Mouse (Mus musculus): ENCODE measurements around the gene Obp2a. TPM values are rescaled to one million over a fixed set of nuclear protein-coding genes. Genes with fewer than 3 reads are reported as not detected.

Gene Obp2a
- polyA plus RNA-seq, 1 experiment from 2014 or later, result not detected

DNA sequence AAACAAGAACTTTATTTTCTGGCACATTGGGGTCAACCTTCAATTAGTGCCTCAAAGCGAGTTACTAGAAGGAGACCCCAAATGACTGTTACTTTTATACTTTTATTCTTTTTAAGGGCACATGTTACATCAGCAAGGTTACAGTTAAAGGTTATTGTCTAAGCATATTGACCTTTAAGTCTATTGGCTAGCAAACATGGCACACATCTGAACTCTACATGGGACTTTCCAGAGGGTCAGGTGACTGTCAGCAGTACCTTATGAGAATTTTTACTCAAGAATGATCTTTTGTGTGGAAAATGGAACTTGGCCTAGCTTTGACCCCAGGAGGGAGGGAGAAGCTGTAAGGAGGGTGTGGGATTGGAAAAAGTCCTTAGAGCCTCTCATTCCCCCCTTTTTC, 33.3 kb upstream of the Obp2a start:
- Histone ChIP-seq H3K27ac (ENCODE audit: low read length) (no peak overlapping the region), H3K4me2 (replicated peaks; ENCODE audit: low read depth, low read length) (no peak overlapping the region), H3K9ac (replicated peaks; ENCODE audit: low read length) (no peak overlapping the region), H3K9me3 (ENCODE audit: low read length) (no peaks in the 10 kb centered on the region), H3K27me3 (ENCODE audit: insufficient read depth, low read length) (no peaks in the 10 kb centered on the region), H3K4me1 (ENCODE audit: insufficient read depth, low read length) (no peaks in the 10 kb centered on the region), H3K36me3 (ENCODE audit: insufficient read depth, low read length) (no peaks in the 10 kb centered on the region), H3K4me3 (ENCODE audit: low read length) (no peak overlapping the region)
- WGBS, result 66% methylated on average over 1 of the region's 1 CpGs
- ATAC-seq (ENCODE audit: low FRiP score, low TSS enrichment), result no peak

DNA sequence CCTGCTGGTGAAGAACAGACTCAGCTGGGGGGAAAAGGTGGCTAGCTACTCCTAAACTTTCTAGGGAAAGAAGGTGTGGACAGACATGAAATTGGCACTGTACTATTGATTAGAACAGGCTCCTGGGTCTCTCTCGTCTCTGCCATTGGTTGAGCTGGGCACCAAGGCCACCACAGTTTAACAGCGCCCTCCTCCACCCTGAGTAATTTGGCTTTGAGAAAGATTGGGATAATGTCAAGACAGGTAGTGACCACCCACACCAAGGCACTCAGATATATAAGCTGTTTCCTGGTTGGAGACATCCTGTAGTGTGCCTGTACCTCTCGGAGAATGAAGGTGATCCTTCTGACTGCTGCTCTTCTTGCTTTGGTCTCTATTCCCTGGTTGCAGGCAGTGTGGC, 23.4 kb upstream of the Obp2a start, which contains the start of gene Lcn6:
TSS of gene Lcn6 (plus strand) at position 301 of the 400 bp plus-strand sequence.
- H3K27ac ChIP-seq (ENCODE audit: low read length), result no peak within 1 kb of the TSS
- no peaks in the 10 kb centered on the region for H3K36me3 ChIP-seq (ENCODE audit: insufficient read depth, low read length)
- H3K27me3 ChIP-seq (ENCODE audit: insufficient read depth, low read length), result no peaks in the 10 kb centered on the region
- WGBS, result 89% methylated on average over 3 of the region's 3 CpGs
- no peak within 1 kb of the TSS for H3K9ac ChIP-seq (replicated peaks; ENCODE audit: low read length)
- H3K4me2 ChIP-seq (replicated peaks; ENCODE audit: low read depth, low read length), result no peak within 1 kb of the TSS
- H3K9me3 ChIP-seq (ENCODE audit: low read length), result no peaks in the 10 kb centered on the region
- no peak within 1 kb of the TSS for H3K4me3 ChIP-seq (ENCODE audit: low read length)
- no peaks in the 10 kb centered on the region for H3K4me1 ChIP-seq (ENCODE audit: insufficient read depth, low read length)
- no peak for ATAC-seq (ENCODE audit: low FRiP score, low TSS enrichment)

DNA sequence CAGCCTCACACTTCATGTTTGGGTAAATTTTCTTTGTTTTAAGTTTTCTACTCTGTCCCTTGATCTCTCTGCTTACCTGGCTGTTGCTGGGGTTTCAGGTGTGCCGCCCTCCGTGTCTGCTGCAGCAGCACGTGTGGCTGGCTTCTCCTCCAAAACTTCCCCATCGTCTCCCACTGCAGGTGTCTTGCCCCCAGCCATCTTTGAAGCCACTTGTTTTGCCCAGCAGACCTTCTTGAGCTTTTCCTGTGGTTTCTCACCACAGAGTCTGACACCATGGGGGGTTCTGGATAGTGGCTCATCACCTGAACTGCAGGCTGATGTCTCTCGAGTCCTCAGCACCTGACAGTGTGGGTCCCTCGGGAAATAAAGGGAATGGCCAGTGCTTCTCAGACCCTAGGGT, 20.3 kb upstream of the Obp2a start:
- no peaks in the 10 kb centered on the region for H3K4me1 ChIP-seq (ENCODE audit: insufficient read depth, low read length)
- H3K9ac ChIP-seq (replicated peaks; ENCODE audit: low read length), result no peak overlapping the region
- no peak for ATAC-seq (ENCODE audit: low FRiP score, low TSS enrichment)
- H3K4me3 ChIP-seq (ENCODE audit: low read length), result no peak overlapping the region
- H3K27me3 ChIP-seq (ENCODE audit: insufficient read depth, low read length), result no peaks in the 10 kb centered on the region
- no peaks in the 10 kb centered on the region for H3K9me3 ChIP-seq (ENCODE audit: low read length)
- no peak overlapping the region for H3K4me2 ChIP-seq (replicated peaks; ENCODE audit: low read depth, low read length)
- H3K27ac ChIP-seq (ENCODE audit: low read length), result no peak overlapping the region
- 89% methylated on average over 6 of the region's 6 CpGs for WGBS
- H3K36me3 ChIP-seq (ENCODE audit: insufficient read depth, low read length), result no peaks in the 10 kb centered on the region

DNA sequence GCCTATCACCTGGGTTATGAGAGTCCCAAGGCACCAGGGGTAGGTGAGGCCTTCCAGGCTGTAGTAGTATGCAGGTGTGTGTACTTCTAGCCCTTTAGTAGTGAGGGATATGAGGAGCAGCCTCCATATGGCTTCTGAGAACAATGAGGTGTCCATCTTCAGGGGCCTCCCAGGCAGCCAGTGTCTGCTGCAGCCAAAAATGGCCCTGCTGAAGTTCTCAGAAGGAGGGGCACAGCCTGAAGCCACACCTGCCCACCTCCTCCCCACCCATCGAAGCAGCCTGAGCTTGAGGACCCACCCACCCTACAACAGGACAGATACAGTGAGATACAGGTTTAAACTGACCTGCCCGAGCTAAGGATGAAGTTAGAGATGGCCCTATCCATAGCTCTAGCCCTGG, 17.4 kb upstream of the Obp2a start, which contains the start of gene Lcn10:
TSS of gene Lcn10 (plus strand) at position 301 of the 400 bp plus-strand sequence.
- 63% methylated on average over 2 of the region's 2 CpGs for WGBS
- H3K27me3 ChIP-seq (ENCODE audit: insufficient read depth, low read length), result no peaks in the 10 kb centered on the region
- H3K4me2 ChIP-seq (replicated peaks; ENCODE audit: low read depth, low read length), result no peak within 1 kb of the TSS
- no peak for ATAC-seq (ENCODE audit: low FRiP score, low TSS enrichment)
- H3K36me3 ChIP-seq (ENCODE audit: insufficient read depth, low read length), result no peaks in the 10 kb centered on the region
- no peak within 1 kb of the TSS for H3K27ac ChIP-seq (ENCODE audit: low read length)
- H3K4me3 ChIP-seq (ENCODE audit: low read length), result no peak within 1 kb of the TSS
- H3K9ac ChIP-seq (replicated peaks; ENCODE audit: low read length), result no peak within 1 kb of the TSS
- no peaks in the 10 kb centered on the region for H3K9me3 ChIP-seq (ENCODE audit: low read length)
- no peaks in the 10 kb centered on the region for H3K4me1 ChIP-seq (ENCODE audit: insufficient read depth, low read length)

DNA sequence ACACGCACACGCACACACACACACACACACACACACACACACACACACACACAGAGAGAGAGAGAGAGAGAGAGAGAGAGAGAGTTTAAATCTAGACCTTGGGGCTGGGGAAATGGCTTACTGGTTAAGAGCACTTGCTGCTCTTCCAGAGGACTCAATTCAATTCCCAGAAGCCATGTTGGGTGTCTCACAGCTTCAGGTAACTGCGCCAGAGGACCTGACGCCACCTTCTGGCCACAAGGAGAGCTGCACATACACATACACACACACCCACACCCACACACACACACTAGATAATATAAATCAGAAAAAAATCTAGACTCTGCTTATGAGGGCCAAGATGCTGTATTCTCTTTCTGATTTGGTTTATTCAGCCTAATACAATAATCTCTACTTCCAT, 12.9 kb upstream of the Obp2a start:
- no peak for ATAC-seq (ENCODE audit: low FRiP score, low TSS enrichment)
- Histone ChIP-seq H3K9ac (replicated peaks; ENCODE audit: low read length) (no peak overlapping the region), H3K4me1 (ENCODE audit: insufficient read depth, low read length) (no peaks in the 10 kb centered on the region), H3K27me3 (ENCODE audit: insufficient read depth, low read length) (no peaks in the 10 kb centered on the region), H3K27ac (ENCODE audit: low read length) (no peak overlapping the region), H3K4me3 (ENCODE audit: low read length) (no peak overlapping the region), H3K4me2 (replicated peaks; ENCODE audit: low read depth, low read length) (no peak overlapping the region), H3K36me3 (ENCODE audit: insufficient read depth, low read length) (no peaks in the 10 kb centered on the region), H3K9me3 (ENCODE audit: low read length) (no peaks in the 10 kb centered on the region)
- 79% methylated on average over 4 of the region's 4 CpGs for whole genome bisulfite sequencing

DNA sequence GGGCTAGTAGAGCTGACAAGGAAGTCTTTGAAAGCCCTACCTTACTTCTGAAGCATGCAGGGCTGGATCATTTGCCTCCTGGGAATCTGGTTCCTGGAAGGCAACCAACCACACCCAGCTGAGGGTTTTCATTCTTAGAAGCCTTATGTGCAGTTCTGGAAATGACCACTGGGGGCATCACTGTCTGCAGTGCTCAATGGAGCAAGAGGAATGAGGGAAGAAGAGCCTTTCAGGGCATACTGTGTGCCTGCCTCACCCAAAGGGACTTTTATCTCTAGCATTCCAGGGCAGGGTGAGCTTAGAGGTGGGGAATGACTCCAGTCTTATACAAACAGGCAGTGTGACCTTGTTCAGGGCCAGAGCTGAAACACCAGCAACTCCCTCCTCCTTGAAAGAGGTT, 5.2 kb upstream of the Obp2a start:
- H3K4me2 ChIP-seq (replicated peaks; ENCODE audit: low read depth, low read length), result no peak overlapping the region
- H3K9me3 ChIP-seq (ENCODE audit: low read length), result no peaks in the 10 kb centered on the region
- H3K4me3 ChIP-seq (ENCODE audit: low read length), result no peak overlapping the region
- H3K4me1 ChIP-seq (ENCODE audit: insufficient read depth, low read length), result no peaks in the 10 kb centered on the region
- no peaks in the 10 kb centered on the region for H3K36me3 ChIP-seq (ENCODE audit: insufficient read depth, low read length)
- H3K9ac ChIP-seq (replicated peaks; ENCODE audit: low read length), result no peak overlapping the region
- no peaks in the 10 kb centered on the region for H3K27me3 ChIP-seq (ENCODE audit: insufficient read depth, low read length)
- no peak for ATAC-seq (ENCODE audit: low FRiP score, low TSS enrichment)
- H3K27ac ChIP-seq (ENCODE audit: low read length), result no peak overlapping the region

DNA sequence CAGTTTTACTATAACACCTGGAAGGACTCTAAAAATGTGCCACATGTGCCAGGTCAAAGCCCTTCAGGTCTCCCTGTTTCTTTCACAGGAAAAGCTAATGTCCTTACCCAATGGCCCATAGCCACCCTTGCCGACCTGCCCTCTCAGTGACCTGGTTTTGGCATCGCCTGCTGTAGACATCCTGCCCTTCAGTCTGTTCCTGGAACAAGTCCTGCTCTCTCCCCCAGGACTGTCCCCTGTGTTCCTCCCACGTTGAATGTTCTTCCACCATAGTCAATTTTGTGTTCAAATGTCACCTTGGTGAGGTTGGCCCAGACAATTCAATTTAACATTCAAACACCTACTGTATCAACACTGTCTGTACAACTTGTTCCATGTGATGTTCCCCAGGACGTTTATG, 2.9 kb upstream of the Obp2a start:
- Histone ChIP-seq H3K9me3 (ENCODE audit: low read length) (no peaks in the 10 kb centered on the region), H3K36me3 (ENCODE audit: insufficient read depth, low read length) (no peaks in the 10 kb centered on the region), H3K4me3 (ENCODE audit: low read length) (no peak overlapping the region), H3K4me1 (ENCODE audit: insufficient read depth, low read length) (no peaks in the 10 kb centered on the region), H3K27me3 (ENCODE audit: insufficient read depth, low read length) (no peaks in the 10 kb centered on the region), H3K9ac (replicated peaks; ENCODE audit: low read length) (no peak overlapping the region), H3K27ac (ENCODE audit: low read length) (no peak overlapping the region), H3K4me2 (replicated peaks; ENCODE audit: low read depth, low read length) (no peak overlapping the region)
- ATAC-seq (ENCODE audit: low FRiP score, low TSS enrichment), result no peak
- WGBS, result 21% methylated on average over 4 of the region's 4 CpGs

DNA sequence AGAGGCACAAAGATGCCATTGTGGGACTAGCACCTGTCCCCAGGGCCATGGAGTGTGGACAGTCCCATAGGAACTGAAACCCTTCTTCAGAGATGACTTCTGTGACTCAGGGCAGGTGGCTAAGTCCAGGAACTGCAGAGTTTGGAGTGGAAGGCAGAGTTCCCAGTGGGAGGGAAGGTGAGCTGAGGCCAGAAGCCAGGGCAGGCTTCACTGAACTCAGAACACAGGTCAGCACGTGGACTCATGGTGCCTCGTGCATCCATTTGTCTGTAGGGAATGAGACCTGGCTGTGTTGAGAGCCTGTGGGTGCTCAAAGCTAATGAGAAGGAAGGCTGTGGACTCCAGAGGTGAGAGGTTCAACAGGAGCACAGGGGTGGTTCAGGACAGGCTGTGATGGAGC, 1.1 kb upstream of the Obp2a start:
- Histone ChIP-seq H3K27me3 (ENCODE audit: insufficient read depth, low read length) (no peaks in the 10 kb centered on the region), H3K4me1 (ENCODE audit: insufficient read depth, low read length) (no peaks in the 10 kb centered on the region), H3K36me3 (ENCODE audit: insufficient read depth, low read length) (no peaks in the 10 kb centered on the region), H3K4me3 (ENCODE audit: low read length) (no peak overlapping the region), H3K9ac (replicated peaks; ENCODE audit: low read length) (no peak overlapping the region), H3K4me2 (replicated peaks; ENCODE audit: low read depth, low read length) (no peak overlapping the region), H3K27ac (ENCODE audit: low read length) (no peak overlapping the region), H3K9me3 (ENCODE audit: low read length) (no peaks in the 10 kb centered on the region)
- 76% methylated on average over 2 of the region's 2 CpGs for WGBS
- ATAC-seq (ENCODE audit: low FRiP score, low TSS enrichment), result no peak

DNA sequence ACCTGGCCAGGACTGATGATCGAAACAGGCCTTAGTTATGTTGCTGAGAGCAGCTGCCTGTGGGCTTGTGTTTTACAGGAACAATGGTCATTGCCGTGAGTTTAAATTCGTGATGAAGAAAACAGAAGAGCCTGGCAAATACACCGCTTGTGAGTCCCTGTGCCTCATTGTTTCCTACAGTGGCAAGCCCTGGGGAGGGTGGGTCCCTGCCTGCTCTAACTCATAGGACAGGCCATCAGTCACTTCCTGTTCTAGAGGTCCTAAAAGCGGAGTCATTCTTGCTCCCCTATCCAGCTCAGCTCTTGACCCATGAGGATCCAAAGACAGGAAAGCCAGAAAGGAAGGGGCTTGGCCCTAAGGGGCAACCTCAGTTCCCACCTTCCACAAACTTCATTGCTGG, 1.2 kb downstream of the Obp2a start:
- H3K27ac ChIP-seq (ENCODE audit: low read length), result no peak overlapping the region
- no peaks in the 10 kb centered on the region for H3K27me3 ChIP-seq (ENCODE audit: insufficient read depth, low read length)
- WGBS, result 88% methylated on average over 5 of the region's 5 CpGs
- no peak for ATAC-seq (ENCODE audit: low FRiP score, low TSS enrichment)
- no peak overlapping the region for H3K4me2 ChIP-seq (replicated peaks; ENCODE audit: low read depth, low read length)
- H3K36me3 ChIP-seq (ENCODE audit: insufficient read depth, low read length), result no peaks in the 10 kb centered on the region
- no peak overlapping the region for H3K9ac ChIP-seq (replicated peaks; ENCODE audit: low read length)
- no peak overlapping the region for H3K4me3 ChIP-seq (ENCODE audit: low read length)
- no peaks in the 10 kb centered on the region for H3K9me3 ChIP-seq (ENCODE audit: low read length)
- no peaks in the 10 kb centered on the region for H3K4me1 ChIP-seq (ENCODE audit: insufficient read depth, low read length)

DNA sequence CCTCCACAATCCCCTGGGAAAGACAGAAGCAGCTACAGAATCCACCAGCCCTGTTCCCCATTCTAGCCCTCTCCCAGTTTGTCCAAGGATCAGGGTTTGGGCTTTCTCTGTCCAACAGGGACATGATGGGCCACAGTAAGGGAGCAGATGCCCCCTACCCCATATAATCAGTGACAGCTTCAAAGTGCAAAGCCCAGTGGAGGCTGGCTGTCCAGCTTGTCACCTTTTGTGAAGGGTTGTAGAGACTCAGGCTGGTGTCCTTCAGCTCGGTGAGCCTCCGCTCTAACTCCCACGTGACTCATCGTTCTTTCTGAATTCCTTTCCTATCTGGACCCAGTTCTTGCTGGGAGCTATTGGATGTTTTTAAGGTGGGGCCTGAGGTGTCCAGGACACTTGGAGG, 3.9 kb downstream of the Obp2a start:
- Histone ChIP-seq H3K9ac (replicated peaks; ENCODE audit: low read length) (no peak overlapping the region), H3K4me3 (ENCODE audit: low read length) (no peak overlapping the region), H3K27ac (ENCODE audit: low read length) (no peak overlapping the region), H3K36me3 (ENCODE audit: insufficient read depth, low read length) (no peaks in the 10 kb centered on the region), H3K9me3 (ENCODE audit: low read length) (no peaks in the 10 kb centered on the region), H3K4me2 (replicated peaks; ENCODE audit: low read depth, low read length) (no peak overlapping the region), H3K4me1 (ENCODE audit: insufficient read depth, low read length) (peaks cover 9% of the 10 kb centered on the region; the same call in 1 of the 2 replicates), H3K27me3 (ENCODE audit: insufficient read depth, low read length) (no peaks in the 10 kb centered on the region)
- 63% methylated on average over 4 of the region's 4 CpGs for WGBS
- ATAC-seq (ENCODE audit: low FRiP score, low TSS enrichment), result no peak
